Mouse (Mus musculus) CD4-positive, CD25-positive, alpha-beta regulatory T cell, adult 2 months (primary cell): Measurements from ENCODE around the gene Grtp1.
A peak's percentile ranks its signal among the peaks of the same experiment; 100 is the strongest.

Experiments used
- DNase-seq: peaks from one replicate; pipeline ENCODE4 v3.0.0-alpha.2; 2012; ENCODE audit warnings: low read depth, low spot score

The Grtp1 gene

DNA sequence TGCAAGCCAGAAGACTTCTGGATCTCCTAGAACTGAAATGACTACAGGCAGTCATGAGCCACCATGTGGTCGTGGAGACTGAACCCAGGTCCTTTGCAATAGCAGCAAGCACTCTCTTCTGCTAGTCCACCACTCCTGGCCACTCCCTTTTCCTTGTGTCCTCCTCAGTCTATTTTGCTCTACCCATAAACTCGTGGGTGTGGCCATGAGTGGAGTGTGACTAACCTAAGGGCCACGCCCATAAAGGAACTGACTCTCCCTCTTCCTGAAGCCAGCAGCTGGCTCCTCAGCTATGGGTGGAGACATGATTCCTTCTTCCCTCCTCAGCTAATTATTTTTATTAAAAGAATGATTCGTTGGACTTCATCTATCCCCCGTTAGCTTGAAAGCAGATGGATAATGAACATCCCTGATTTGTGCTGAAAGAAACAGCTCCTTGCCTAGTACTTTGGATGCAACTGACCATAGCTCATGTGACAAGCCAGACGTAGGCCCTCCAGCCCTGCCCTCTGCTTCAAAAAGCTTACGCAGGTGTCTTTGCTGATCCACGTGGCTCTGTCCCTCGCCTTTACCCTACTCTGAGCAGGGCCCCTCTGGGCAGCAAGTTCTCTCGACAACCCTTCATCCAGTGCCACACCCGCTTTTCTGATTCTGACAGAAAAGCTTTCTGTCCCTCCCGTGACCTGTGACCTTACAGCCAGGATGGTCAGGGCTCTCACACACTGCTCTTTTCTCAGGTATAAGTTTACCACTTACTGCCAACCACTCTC lies 4.1 kb upstream of the Grtp1 start:
- DNase-seq: no peak

DNA sequence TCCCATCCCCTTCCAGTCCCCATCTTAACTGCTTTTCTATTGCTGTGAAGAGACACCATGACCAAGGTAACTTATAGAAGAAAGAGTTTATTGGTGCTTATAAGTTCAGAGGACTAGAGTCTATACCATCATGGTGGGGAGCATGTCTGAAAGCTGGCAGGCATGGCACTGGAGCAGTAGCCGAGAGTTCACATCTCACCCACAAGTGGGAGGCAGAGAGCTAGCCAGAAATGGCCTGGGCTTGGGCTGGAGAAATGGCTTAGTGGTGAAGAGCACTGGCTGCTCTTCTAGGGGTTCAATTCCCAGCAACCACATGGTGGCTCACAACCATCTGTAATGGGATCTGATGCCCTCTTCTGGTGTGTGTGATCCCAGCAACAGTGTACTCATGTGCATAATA lies 3.1 kb upstream of the Grtp1 start:
- DNase-seq: peak; percentile 56

DNA sequence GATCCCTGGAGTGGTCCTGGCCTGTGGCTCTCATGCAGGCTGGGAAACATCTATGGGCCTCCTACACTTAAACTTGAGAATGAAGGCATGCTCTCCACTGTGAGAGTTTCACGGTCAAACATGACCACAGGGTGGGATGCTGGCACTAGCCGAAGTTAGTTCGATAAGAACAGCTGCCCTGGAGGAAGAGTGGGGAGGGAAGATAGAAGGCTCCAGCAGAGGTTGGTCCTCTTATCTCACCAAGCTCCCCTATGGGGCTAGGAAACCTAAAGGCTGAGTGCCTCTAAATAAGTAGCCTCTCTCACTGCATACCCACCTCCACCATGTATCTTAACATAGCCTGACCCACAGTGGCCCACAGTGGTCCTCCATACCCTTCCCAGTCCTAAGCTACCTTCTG lies 2.4 kb upstream of the Grtp1 start:
- no peak for DNase-seq

DNA sequence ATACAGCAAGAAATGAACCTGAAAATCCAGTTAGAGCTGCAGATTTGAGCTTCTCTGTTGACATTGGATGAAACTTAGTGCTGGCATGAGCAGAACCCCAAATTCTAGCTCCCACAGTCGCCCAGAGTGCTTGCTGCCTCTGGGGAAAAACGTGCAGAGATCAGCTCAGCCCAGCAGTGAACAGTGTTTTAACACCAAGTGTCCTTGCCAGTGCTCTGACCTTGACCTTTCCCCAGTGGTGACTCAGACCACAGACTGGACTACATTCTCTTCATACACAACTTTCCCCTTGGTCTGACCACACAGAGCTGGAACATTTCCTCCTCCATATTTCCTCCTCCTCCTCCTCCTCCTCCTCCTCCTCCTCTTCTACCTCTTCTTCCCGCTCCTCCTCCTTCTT lies 1.6 kb upstream of the Grtp1 start:
- no peak for DNase-seq

DNA sequence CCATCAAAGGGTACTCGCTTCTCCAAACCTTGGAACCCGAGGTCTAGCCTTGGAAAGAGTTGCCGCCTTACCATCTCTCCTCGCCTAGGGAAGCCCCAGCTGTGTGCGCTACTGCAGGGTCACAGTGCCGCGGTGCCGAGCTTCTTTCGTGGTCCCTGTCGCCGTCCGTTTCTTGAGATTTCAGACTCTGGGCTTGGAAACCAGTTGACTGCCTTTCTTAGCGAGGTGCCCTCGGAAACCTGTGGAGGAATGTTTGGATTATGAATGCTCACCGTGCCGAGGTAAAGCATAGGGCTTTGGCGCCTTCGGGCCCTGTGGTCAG lies 554 bp upstream of the Grtp1 start:
- peak; percentile 16 for DNase-seq

DNA sequence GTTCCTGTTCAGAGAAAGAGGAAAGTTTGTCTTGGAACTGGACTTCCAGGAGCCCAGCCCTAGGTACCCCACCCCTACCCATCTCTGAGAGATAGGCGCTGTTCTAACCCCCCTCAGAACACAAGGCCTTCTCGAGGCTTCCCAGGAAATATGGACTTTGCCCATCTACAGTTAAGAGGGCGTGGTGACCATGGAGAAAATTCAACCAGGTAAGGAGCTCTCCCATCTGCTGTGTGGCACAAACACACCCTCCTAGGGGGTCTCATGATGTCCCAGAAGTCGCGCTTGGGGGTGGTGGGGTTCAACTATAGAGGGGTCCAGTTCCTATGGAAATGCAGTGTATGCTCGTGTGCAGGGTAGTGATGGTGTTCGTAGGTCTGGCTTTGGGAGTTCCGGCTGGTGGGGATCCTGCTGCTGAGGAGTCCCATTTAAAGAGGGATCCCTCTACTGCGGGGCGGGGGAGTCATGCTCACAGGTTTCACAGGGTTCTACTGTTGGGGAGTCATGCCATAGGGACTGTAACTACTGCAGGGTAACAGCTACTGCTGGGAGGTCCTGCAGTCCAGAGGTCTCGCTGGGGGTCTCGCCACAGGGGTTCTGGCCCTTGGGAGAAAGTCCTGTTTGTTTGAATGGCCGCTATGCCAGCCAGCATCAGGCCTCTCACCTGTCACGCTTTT lies 897 bp downstream of the Grtp1 start:
- DNase-seq: no peak

DNA sequence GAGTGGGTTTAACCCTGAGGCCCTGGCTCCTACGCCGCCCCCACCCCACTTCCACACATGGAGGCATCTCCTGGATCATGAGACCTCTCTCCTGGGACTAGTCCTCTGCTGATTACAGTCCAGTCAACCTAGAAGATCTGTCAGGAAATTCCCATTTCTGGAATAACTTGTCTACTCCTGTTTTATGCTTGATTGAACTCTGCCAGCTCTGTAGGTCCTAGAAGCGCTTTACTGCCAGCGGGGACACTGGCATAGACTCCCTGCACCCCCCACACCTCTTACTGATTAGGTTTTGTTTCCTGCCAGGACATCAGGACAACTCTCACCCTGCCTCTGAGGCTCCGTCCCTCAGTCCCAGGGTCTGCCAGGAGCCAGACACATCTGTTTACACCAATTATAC lies 2.9 kb downstream of the Grtp1 start:
- no peak for DNase-seq

DNA sequence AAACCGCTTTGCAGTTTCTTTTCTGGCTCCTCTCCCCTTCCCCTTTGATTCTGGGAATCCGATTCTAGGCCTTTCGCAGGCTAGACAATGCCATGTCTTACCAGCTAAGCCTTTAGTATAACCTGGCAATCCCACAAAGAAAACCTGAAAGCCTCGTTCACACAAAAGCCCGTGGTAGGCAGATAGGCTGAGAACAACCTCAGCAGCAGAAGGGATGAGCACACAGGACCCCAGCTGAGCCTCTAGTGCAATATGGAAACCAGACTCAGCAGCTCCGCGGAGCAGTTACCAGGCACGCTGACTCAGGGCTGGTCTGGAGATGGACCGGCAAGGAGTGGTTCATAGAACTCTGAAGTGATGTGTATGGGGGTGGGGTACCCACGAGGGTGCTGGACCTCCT lies 5.6 kb downstream of the Grtp1 start:
- DNase-seq: no peak

DNA sequence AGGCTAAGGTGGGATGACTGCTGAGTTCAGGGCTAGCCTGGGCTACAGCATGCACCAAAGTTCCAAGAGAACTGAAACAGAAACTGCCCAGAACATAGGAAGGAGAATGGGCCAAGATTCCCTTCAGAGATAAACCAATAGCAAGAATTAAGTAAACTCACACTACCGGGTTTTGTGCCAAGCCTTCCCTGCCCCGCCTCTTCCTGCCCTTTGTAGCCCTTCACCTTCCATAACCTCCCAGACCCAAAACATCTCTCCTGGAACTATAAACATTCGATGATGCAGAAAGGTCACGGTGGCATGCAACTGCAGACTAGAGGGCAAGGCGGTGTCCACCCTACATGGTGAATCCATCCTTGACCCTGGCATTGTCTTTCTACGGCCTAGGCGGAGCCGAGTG lies 10.2 kb downstream of the Grtp1 start:
- no peak for DNase-seq

DNA sequence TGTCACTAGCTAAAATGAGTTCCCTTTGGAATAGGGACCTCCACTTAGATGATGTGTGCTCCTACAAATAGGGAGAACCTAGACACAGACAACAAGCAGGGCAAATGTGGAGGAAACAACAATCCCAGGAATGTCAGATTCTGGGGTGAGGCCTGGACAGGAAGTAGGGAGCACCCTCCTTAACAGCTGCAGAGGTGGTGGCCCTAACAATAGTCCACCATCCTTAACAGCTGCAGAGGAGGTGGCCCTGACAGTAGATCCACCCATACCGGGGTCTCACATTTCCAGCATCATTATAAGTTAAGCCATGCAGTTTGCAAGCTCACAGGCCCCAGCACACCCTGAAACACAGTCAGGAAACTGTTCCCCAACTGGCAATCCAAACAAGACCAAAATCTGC lies 11.6 kb downstream of the Grtp1 start:
- no peak for DNase-seq

DNA sequence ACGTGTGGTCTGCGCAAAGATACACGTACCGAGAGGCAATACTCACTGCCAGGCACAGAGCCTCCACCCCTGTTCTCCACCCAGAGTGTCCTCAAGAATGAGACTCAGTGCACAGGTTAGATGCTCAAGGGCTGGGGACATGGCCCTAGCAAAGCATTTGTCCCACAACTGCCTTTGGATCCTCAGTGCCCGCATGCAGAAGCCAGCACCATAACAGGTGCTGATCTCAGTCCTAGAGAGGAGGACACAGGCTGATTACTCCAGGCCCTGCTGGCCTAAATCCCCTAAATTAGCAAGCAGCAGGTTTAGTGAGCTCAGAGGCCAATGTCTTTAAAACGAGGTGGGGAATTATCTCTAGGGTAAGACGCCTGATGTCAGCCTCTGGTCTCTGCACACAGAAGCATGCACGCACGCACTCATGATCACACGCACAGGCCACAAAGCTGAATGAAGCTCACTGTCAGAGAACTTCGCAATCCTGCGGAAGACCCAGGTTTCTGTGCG lies 12.3 kb downstream of the Grtp1 start:
- no peak for DNase-seq

DNA sequence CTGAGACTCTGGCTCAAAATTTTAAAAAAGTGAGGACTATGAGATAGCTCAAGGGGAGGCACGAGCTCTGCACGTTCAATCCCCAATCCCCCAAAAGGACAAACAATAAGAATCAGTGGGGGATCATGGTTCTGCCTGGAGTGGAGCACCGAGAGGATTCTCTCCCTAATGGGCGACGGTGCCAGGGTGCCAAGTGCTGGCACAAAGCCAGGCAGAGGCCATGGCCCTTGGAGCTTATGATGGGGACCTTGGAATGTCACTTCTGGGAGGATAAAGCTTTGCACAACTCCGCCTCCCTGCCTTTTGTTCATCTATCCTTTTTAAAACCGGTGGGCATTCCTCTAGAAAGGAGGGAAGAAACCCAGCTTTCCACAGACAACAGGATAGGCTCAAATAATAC lies 12.8 kb downstream of the Grtp1 start:
- no peak for DNase-seq

DNA sequence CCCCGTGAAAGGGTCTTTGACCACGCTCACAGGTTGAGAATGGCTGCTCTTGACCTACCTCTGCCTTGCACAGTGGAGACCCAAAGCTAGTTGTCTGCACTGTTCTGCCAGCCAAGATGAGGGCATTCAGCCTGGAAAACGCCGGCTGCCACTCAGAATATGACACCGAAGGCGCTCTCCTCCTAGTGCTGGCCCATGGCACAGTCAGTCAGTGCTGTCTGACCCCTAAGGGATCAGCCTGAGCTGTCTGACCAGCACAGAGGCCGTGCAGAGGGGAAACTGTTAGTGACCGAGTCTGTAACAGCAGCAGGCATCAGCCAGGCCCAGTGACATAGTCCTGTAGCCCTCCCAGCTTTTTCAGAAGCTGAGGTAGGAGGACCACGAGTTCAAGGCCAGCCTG lies 13.2 kb downstream of the Grtp1 start:
- DNase-seq: no peak

DNA sequence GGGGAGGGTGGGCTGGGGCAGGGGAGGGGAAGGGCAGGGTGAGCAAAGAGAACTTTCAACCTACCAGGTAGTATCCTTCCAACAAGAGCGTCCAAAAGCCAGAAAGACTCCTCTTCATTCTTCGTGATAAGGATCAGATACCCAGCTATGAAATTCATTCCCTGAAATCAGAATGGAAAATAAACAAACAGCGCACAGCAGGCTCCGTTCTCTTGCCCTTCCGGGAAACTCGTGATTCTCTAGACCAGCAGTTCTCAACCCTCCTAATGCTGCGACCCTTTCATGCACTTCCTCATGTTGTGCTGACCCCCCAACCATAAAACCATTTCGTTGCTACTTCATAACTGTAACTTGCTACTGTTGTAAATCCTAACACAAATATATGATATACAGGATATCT lies 13.6 kb downstream of the Grtp1 start:
- DNase-seq: no peak

DNA sequence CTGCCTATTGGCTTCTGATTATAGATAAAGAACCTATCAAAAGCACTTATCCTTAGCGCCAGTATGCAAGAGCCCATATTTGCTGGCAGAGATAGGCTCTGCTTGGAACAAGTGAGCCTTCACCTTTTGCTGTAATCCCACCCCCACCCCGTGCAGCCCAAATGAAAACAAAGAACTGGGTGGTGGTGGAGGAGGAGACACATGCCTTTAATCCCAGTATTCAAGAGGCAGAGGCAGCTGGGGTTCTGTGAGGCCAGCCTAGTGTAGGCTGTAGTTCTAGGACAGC lies 18.8 kb downstream of the Grtp1 start:
- no peak for DNase-seq

DNA sequence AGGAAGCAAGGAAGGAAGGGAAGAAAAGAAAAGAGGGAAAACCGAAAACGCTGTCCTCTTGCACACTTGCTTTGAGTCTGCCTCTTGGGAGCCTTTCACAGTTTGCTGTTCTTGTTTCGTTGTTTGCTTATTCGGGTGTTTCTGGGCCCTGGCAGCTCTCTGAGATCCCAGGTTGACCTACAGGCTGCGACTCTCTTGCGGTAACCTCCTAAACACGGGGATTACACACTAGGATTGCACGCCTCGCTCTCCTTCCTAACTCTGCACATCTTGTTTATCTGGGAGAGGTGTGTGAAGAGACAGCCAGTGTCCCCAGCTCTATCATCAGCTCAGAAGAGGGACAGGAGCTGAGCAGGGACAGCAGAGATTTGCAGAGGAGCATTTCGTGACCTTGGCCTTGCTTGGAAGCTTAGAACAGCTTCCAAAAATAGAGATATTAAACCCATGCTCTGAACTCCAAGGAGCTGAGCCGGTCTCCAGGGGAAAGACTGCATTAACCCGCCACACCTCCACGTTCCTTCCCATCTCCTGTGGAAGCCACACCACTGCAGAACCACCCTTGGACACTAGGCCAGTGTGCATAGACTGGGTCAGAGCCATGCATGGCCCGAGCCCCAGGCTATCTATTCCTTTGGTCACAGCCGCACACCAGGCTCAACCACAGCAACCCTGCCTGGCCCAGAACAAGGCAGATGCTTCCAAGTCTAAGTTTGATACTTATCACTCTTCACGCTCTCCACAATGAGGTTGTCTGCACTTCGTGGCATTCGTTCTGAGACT lies 19.3 kb downstream of the Grtp1 start:
- no peak for DNase-seq

DNA sequence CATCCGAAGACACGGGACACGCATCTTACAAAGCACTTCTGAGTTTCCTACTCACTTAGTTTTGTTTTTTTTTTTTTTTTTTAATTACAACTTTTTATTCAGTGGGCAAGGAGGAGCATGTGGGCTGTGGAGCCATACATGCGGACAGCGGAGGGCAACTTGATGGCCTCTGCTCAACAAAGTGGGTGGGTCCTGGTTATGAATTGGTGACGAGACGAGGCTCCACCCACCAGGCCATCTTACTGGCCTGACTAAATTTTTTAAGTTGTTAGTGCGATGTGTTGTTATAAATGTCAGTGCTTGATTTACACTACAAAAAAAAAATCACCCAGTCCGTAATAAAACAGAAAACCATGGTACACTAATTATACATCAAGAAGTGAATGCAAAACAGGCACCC lies 20.0 kb downstream of the Grtp1 start:
- DNase-seq: no peak

DNA sequence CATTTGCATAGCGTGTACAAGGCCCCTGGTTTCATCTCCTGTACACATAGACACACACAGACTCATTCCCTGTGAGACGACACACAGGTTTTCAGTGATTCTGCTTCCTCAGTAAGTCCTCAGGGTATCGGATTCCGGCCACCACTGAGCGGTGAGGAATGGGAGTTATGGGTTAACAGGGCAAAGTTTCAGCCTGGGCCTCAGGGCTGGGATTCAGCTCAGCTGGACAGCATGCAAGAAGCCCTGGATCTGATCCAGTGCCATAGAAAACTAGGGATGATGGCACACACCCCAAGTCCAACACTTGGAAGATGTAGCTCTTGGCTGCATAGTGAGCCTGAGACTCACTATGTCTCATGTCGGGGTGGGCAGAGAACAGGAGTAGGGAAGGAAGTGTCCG lies 20.5 kb downstream of the Grtp1 start:
- DNase-seq: no peak

DNA sequence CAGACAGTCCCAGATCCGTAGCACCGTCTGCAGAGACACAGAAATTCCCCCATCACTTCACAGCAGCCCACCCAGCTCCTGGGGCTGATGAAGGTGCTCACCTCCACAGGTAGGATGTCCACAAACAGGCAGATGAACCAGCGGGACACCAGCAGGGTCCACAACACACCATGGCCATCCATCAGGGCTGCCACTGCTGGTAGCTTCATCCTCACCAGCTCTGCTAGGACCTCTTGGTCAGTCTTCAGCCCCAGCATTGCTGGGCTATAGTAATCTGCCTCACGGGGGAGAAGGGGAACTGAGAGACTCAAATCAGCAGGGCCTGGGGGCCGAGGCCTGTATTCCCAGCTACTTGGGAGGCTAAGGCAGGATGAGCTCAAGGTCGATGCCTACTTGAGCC lies 20.9 kb downstream of the Grtp1 start:
- DNase-seq: no peak

DNA sequence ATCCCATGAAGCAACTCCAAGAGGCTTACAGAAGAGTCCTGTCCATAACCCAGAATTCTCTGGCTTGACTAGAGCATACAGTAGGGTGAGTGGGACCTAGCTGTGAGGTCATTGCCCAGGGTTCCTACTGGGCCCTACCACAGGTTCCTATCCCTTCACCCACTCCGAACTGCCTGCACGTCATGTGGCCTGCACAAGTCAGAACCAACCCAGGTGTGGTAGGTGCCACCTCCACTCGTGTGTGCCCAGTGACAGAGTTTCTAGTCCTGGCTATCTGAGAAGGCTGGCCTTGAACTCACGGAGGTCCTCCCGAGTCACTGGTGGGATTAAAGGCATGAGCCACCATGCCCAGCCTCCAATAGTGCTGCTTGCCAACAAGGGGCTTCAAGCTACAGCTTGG lies 22.3 kb downstream of the Grtp1 start:
- no peak for DNase-seq

DNA sequence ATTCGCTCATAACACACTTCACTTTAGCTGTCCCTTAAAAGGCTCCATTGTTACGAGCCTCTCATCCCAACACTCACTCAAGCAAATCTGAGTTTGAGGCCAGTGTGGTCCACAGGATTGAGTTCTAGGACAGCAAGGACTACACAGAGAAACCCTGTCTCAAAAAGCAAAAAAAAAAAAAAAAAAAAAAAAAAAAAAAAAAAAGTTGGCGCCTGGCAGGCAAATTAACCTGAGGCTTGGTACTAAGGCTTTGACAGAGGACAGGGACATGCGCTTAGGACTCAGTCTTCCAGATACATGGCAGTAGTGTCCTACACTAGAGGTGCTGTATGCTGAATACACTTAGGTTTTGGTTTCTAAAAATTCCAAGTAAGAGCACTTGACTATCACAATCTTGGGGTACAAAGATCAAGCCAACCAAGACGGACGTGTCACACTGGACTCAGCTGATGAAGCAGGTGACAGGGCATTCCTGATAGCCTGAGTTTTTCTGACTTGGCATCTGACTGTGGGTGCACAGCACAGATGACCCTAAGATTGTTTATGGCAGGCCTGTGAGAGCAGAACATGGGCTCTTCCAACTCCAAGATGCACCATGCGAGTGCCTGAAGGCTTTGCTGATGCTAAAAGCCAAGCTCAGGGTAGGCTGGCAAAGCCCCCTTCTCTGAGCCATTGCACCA lies 23.1 kb downstream of the Grtp1 start:
- DNase-seq: no peak

DNA sequence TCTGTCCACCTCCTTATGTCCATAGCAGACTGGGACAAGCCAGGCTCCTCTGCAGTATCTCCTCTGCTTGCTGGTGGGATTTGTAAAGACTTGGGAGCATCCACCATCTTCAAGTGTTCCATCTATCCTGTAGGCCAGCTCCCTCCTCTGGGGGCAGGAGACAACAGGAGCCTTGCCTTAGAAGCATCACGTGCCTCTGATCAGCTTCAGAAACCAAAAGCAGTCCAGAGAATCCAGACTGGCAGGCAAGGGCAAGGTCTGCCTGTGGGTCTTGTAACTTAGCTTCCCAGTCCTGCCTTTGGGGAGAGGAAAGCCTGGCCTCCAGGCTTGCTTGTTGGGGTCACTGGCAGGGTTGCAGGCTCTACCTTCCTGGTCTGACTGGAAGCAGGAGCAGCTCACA lies 24.8 kb downstream of the Grtp1 start:
- DNase-seq: no peak
